Mouse (Mus musculus): ENCODE results near the gene Drc7.

Gene Drc7

GRCm38 (mm10) chr8:95058661-95059060 lies 3.8 kb downstream of the Drc7 start:
- 70% methylated on average over 6 of the region's 6 CpGs for WGBS

GRCm38 (mm10) chr8:95059812-95060533 lies 5.1 kb downstream of the Drc7 start:
- WGBS = 56% methylated on average over 6 of the region's 6 CpGs

DNA sequence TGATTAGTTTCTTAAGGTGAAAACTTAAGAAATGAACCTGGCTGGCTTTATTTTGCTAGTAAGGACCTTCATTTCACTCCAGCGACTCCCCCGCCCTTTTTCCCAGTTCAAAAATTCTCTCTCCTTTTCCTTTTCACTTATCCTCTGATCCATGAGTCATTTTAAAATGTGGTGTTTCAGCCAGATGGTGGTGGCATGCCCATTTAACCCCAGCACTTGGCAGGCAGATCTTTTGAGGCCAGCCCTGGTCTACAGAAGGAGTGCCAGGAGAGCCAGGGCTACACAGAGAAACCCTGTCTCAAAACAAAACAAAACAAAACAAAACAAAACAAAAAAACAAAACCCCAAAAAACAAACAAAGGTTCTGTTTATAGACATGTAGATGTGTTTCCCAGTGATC lies 9.6 kb downstream of the Drc7 start:
- WGBS = 69% methylated on average over 2 of the region's 2 CpGs

- WGBS = 59% methylated on average over 3 of the region's 3 CpGs
These were observed 12.7 kb downstream of the Drc7 start for GRCm38 (mm10) chr8:95067582-95067981.

GRCm38 (mm10) chr8:95075504-95075903 lies 20.6 kb downstream of the Drc7 start:
- WGBS = 73% methylated on average over 3 of the region's 3 CpGs

- 87% methylated on average over 17 of the region's 17 CpGs for WGBS
These were observed 21.2 kb downstream of the Drc7 start for GRCm38 (mm10) chr8:95076151-95076550.

GRCm38 (mm10) chr8:95078055-95078454 lies 23.2 kb downstream of the Drc7 start:
- 62% methylated on average over 3 of the region's 3 CpGs for WGBS

DNA sequence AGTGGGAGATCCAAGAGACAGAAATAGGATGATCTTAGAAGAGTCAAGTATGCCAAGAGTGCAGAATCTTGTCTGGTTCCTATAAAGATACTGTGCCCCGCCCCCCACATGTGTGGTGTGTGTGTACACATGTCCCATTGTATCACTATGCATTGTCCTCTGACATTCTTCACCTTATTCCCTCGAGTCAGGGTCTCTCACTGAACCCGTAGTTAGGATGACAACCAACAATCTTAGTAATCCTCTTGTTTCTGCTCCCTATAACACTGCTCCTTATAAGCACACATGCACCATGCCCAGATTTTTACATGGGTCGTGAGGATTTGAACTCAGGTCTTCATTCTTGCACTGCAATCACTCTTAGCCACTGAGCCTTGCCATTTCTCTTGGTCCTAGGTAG lies 24.4 kb downstream of the Drc7 start:
- 88% methylated on average over 4 of the region's 4 CpGs for WGBS

DNA sequence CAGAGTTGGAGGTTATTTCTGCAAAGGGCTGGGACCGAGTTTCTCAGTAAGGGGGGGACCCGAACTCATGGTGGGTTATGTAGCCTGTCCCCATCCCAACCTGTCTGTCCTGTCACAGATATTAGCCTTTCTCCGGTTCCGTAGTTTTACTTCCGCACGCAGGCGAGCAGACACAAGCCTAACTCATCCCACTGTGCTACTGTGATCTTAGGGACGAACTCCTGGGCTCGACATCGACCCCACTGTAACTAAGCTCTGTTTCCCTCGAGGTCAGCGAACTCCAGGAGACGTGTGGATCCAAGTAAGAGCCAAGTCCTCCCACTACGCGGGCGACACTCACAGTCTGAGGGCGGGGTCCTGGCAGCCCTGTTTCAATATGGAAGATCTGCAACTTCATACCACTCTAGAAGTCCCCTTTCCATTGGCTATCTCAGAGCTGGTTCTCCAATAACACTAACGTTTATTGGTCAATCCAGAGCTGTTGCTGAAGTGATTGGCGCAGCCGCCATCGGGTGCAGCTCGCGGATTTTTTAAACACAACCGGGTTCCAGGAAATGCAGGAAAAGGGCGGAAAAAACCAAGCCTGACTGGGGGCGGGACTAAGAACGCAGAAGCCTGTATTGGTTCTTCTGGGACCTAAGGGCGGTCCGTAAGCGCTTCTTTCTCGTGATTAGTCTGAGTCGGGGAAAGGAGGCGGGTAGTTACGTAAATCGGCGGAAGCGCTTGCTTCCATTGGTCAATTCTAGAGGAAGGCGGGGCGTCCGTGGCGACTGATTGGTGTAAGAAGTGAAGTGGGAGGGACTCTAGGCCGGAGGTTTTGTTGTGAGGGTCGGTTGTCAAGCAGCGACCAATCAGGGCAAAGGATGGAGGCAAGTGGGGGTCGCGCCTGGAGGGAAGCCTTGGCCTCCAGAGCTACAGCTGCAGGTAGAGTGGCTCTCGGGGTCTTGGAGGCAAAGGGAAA lies 25.8 kb downstream of the Drc7 start, which contains the start of gene Katnb1:
Katnb1 (plus strand) TSS at position 806 of the 961 bp plus-strand sequence.
- WGBS = under 1% methylated on average over 47 of the region's 47 CpGs

GRCm38 (mm10) chr8:95081650-95082049 lies 26.7 kb downstream of the Drc7 start:
- 5% methylated on average over 11 of the region's 11 CpGs for WGBS

DNA sequence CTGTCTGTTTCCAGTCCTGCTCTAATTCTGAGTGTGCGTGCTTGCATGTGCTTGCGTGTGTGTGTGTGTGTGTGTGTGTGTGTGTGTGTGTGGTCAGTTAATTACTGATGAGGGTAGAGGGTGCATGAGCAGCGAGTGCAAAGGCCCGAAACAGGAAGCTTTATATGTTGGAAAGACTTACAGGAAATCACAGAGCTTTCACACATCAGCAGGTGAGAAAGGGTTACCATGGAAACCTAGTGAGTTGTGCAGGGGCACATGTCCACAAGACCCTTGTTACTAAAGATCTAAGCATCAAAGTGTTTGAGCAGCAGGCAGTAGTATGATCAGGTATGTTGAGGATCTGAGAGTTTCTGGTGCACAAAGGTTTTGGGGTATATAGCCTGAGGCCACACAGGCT lies 29.4 kb downstream of the Drc7 start:
- 67% methylated on average over 4 of the region's 4 CpGs for WGBS

- WGBS = 74% methylated on average over 10 of the region's 10 CpGs
These were observed 30.0 kb downstream of the Drc7 start for GRCm38 (mm10) chr8:95084744-95085431.

DNA sequence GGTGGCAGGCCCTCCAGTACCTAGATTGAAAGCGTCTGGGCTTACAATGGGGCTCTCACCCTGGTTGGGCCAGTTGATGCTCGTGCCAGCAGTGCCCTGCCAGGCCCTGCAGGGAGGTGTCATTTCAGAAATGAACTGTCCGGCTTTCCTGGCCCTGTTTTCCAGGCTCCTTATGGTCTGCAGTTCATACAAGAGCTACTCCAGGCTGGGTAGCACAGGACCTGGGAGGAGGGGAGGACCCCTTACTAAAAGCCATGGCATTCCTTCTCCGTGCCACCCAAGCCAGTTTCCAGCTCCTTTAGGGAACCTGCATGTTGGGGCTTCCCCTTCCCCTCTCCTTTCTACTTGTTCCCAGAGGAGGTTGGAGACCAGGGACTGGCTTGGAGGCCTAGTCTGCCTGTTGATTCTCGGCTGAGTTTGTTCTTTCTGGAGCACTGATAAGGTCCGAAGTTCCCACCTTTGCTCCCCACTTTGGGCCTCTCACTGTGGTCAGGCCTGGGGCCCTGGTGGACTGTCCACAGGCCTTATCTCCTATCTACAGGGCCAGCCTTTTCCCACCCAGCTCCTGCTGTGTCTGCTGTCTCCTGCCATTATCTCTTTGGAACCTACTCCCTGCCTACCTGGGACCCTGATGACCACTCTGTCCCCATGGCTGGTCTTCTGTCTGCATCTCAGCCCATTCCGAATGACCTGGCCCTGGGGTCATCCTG lies 30.7 kb downstream of the Drc7 start:
- 86% methylated on average over 7 of the region's 7 CpGs for WGBS

GRCm38 (mm10) chr8:95093574-95093973 lies 38.7 kb downstream of the Drc7 start:
- 73% methylated on average over 4 of the region's 4 CpGs for WGBS

GRCm38 (mm10) chr8:95099009-95099408 lies 44.1 kb downstream of the Drc7 start:
- WGBS = 31% methylated on average over 5 of the region's 5 CpGs

DNA sequence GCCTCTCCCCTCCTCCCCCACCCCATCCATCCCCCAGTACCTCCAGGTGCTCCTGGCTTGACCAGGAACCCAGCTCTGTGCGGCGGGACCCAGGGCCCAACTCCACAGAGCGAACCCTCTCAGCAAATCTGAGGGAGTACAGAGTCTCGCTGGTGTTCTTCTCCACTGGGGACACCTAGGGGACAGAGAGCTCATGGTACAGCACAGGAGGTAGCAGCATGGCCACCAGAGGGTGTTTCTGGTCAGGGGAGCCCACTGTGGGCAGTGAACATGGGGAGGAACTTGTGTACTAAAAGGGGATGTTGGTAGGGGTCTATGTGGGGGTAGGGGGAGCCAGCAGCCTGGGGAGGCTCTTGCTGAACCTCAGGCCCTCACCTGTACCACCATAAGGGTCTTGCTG lies 47.1 kb downstream of the Drc7 start:
- WGBS = 71% methylated on average over 4 of the region's 4 CpGs

GRCm38 (mm10) chr8:95107306-95107705 lies 52.4 kb downstream of the Drc7 start:
- WGBS = 84% methylated on average over 13 of the region's 13 CpGs

GRCm38 (mm10) chr8:95112594-95112993 lies 57.7 kb downstream of the Drc7 start:
- WGBS = 91% methylated on average over 3 of the region's 3 CpGs

- WGBS = 84% methylated on average over 4 of the region's 4 CpGs
These were observed 58.2 kb downstream of the Drc7 start for GRCm38 (mm10) chr8:95113108-95113507.

GRCm38 (mm10) chr8:95113750-95114149 lies 58.8 kb downstream of the Drc7 start:
- WGBS = 84% methylated on average over 3 of the region's 3 CpGs

DNA sequence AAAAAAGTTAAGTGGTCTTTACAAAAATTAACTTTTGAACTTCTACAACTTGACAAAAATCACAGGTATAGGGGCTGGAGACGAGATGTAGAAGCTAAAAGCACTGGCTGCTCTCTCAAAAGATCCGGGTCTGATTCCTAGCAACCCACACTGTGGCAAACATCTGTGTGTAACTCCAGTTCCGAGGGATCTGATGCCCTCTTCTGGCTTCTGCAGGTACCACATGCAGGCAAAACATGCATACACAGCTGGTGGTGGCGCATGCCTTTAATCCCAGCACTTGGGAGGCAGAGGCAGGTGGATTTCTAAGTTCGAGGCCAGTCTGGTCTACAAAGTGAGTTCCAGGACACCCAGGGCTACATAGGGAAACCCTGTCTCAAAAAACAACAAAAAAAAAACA lies 68.6 kb downstream of the Drc7 start:
- 91% methylated on average over 5 of the region's 5 CpGs for WGBS

Measured in cerebral cortex, adult 2 months (tissue).